Mouse (Mus musculus) kidney, adult 9 months (tissue): ENCODE data around the gene Ppfibp1.

Source experiments
- DNase-seq: peaks from one replicate; pipeline ENCODE4 v3.0.0; 2022

The Ppfibp1 gene

GRCm38 (mm10) chr6:147008148-147008547 lies 119.9 kb downstream of the Ppfibp1 start:
- DNase-seq = peak; percentile 44

GRCm38 (mm10) chr6:147010358-147010757 lies 122.1 kb downstream of the Ppfibp1 start:
- no peak for DNase-seq

- no peak for DNase-seq
These were observed 122.7 kb downstream of the Ppfibp1 start for GRCm38 (mm10) chr6:147010811-147011520.

- no peak for DNase-seq
These were observed 123.3 kb downstream of the Ppfibp1 start for GRCm38 (mm10) chr6:147011555-147011954.

GRCm38 (mm10) chr6:147011977-147012376 lies 123.7 kb downstream of the Ppfibp1 start:
- DNase-seq = no peak

GRCm38 (mm10) chr6:147013546-147013945 lies 125.3 kb downstream of the Ppfibp1 start:
- no peak for DNase-seq

- no peak for DNase-seq
These were observed 129.6 kb downstream of the Ppfibp1 start for GRCm38 (mm10) chr6:147017906-147018305.

GRCm38 (mm10) chr6:147018364-147018763 lies 130.1 kb downstream of the Ppfibp1 start:
- no peak for DNase-seq

GRCm38 (mm10) chr6:147021181-147021580 lies 132.9 kb downstream of the Ppfibp1 start:
- no peak for DNase-seq

- no peak for DNase-seq
These were observed 134.3 kb downstream of the Ppfibp1 start for GRCm38 (mm10) chr6:147022375-147023132.

GRCm38 (mm10) chr6:147023133-147023395 lies 134.8 kb downstream of the Ppfibp1 start:
- DNase-seq = no peak

- no peak for DNase-seq
These were observed 135.3 kb downstream of the Ppfibp1 start for GRCm38 (mm10) chr6:147023568-147023967.

GRCm38 (mm10) chr6:147024761-147025160 lies 136.5 kb downstream of the Ppfibp1 start:
- no peak for DNase-seq

- DNase-seq = no peak
These were observed 140.1 kb downstream of the Ppfibp1 start for GRCm38 (mm10) chr6:147028396-147028795.

- no peak for DNase-seq
These were observed 141.3 kb downstream of the Ppfibp1 start for GRCm38 (mm10) chr6:147029591-147029990.

GRCm38 (mm10) chr6:147030096-147030885 lies 142.0 kb downstream of the Ppfibp1 start:
- no peak for DNase-seq

GRCm38 (mm10) chr6:147032303-147032925 lies 144.1 kb downstream of the Ppfibp1 start, which contains the start of gene Rep15:
Gene Rep15 (plus strand): TSS chr6:147032584.
- no peak for DNase-seq

GRCm38 (mm10) chr6:147042291-147043290 lies 154.3 kb downstream of the Ppfibp1 start, which contains the start of gene Mrps35:
Gene Mrps35 (plus strand): TSS chr6:147042764.
- DNase-seq = peak; percentile 91

GRCm38 (mm10) chr6:147043633-147044032 lies 155.3 kb downstream of the Ppfibp1 start:
- no peak for DNase-seq

- DNase-seq = no peak
These were observed 161.0 kb downstream of the Ppfibp1 start for GRCm38 (mm10) chr6:147049239-147049805.

GRCm38 (mm10) chr6:147051666-147052065 lies 163.4 kb downstream of the Ppfibp1 start:
- DNase-seq = no peak
